Mouse (Mus musculus): ENCODE measurements around the gene Trappc12. TPM values are rescaled to one million over a fixed set of nuclear protein-coding genes. Genes with fewer than 3 reads are reported as not detected.

Gene Trappc12
- total RNA-seq, 2 experiments from 2014 or later = 30.0 to 32.5 TPM

DNA sequence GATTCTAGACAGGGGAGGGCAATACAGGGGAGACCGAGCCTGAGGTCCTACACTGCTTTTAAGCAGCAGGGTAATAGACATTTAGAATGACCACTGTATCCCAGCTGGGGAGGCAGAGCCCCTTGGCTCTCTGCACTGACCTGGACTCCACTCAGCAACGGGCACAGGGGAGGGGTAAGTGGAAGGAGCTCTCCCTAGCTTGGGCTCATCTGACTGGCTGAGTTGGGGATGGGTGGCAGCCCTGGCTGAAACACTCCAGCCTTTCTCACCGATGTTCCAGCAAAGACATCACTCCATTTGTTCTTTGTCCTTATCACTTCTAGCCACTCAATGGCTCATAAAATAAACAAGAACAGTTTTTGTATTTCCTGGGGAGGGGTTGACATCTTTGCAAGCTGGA is 56.5 kb downstream of the Trappc12 start:
- no peak for DNase-seq (ENCODE audit: low spot score in 2 of 2)

DNA sequence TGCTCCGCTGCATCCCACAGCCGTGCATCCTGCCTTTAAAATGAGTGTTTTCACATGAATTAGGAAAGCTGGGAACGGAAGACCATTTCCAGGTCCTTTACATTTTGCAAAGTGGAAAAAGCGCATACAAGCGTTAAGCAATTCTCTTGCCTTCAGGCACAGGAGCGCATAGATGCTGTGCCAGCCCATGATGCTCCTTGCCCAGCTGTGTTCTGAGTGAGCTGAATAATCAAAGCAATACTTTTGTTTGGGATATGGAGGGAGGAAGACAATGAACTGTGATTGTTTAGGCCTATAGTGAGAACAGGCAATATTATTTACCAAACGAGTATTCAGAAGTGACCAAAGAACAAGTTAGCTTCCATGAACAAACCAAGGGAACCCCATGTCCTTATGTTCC is 59.5 kb downstream of the Trappc12 start:
- DNase-seq (ENCODE audit: low spot score in 2 of 2) = no peak

- DNase-seq (ENCODE audit: low spot score in 2 of 2) = no peak
Measured at GRCm38 (mm10) chr12:28688996-28689395, 61.3 kb downstream of the Trappc12 start.

- no peak for DNase-seq (ENCODE audit: low spot score in 2 of 2)
Measured at GRCm38 (mm10) chr12:28686199-28686879, 63.9 kb downstream of the Trappc12 start.

DNA sequence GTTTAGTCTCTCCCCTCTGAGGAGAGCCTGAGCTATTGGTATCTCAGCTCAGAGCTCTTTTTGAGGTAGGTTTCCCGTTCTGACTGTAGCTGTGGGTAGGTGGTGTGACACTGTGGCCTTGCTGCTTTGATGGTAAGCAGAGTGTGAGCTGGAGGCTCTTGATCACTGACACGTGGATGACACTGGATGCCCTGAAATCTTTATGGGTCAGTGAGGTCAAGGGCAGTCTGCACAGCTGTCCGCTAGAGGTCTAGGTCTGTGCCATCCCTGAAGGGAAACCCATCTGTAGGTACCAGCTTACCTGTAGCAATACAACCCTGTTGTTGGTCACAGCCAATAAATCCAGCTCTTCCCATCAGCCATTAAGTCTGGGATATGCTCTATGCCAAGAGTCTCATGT is 64.5 kb downstream of the Trappc12 start:
- no peak for DNase-seq (ENCODE audit: low spot score in 2 of 2)

DNA sequence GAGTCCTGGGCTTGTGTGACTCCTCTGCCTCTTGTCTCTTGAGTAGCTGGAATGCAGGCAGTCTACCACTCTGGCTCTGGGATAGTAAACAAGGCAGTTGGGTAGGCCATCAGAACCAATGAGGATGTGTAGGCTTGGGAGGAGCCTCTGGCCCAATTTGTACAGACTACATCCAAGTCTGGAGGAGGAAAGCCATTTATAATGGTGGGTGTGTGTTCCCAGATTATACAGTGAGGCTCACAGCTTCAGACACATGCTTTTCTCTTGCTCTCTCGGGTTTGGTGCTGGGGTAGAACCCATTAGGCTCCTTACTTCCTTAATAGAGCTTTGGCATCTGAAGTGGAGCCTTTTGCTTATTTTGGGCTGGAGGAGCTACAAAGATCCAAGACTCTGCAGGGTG is 65.6 kb downstream of the Trappc12 start:
- no peak for DNase-seq (ENCODE audit: low spot score in 2 of 2)

- no peak for DNase-seq (ENCODE audit: low spot score in 2 of 2)
Measured at GRCm38 (mm10) chr12:28675925-28676209, 74.4 kb downstream of the Trappc12 start.

DNA sequence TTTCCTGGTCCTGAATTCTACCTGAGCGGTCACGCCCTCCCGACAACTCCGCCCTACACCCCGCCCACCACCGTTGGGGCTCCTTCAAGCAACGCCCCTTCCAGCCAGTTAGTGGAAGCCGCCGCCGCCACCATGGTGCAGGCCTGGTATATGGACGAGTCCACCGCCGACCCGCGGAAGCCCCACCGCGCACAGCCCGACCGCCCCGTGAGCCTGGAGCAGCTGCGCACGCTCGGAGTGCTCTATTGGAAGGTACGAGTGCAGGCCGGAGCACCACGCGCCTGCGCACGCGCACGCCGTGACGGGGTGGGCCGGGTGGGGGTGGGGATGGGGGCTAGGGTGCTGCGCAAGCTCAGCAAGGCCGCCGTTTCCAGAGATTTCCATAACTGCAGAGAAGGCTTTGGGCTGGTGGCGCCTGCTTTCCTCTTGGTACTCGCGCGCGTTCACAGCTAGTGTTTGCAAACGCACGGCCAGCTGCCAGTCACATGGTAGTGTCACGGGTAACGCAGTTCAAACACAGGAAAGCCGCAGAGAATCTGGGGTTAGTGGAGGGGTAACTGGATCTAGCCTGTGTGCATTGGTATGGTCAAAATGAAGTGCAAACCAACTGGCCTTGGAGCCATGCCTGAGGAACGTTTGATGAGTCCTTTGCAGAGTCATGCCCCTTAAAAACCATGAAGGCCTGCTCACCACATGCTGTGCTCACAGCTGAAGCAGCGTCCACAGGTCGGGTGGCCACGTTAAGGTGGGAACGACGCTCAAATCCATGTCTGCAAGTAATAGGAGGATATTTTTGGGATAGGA is 74.9 kb downstream of the Trappc12 start, which contains the start of gene Adi1:
Adi1 (plus strand) TSS at position 111 of the 804 bp plus-strand sequence.
- peak; percentile 71 to 72 for DNase-seq (ENCODE audit: low spot score in 2 of 2)

GRCm38 (mm10) chr12:28674038-28674720 is 76.1 kb downstream of the Trappc12 start:
- no peak for DNase-seq (ENCODE audit: low spot score in 2 of 2)

DNA sequence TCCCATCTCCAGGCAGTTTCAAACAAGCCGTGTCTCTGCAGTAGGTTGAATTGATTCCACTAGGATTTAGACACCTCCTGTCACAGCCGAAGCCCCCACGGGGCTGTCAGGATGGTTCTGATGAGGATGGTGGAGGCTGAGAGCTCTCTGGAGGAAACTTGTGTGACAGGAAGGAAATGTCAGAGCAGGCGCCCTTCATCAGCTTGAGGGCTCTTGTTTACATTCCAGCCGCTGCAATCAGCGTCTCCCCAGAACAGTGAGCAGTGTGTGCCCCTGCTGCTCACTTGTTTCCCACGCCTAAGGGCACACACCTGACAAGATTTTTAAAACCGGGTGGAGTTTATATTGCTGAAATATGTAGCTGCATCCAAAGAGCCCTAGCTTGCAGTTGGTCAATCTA is 83.0 kb downstream of the Trappc12 start:
- DNase-seq (ENCODE audit: low spot score in 2 of 2) = no peak

DNA sequence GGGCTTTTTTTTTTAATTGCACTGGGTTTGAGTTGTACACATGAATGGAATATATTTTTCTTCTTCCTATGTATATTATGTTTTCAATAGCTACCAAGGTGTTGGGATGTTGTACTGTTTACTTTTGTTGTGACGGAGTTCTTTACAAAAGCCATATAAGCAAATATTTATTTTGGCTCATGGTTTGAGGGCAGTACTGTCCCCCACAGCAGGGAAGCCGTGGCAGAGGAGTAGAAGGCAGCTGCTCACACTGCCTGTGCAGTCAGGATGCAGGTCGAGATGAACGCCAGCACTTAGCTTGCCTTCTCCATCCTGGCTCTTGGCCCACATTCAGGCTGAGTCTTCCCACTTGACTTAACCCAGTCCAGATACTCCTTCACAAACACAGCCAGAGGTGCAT is 83.5 kb downstream of the Trappc12 start:
- DNase-seq (ENCODE audit: low spot score in 2 of 2) = no peak

DNA sequence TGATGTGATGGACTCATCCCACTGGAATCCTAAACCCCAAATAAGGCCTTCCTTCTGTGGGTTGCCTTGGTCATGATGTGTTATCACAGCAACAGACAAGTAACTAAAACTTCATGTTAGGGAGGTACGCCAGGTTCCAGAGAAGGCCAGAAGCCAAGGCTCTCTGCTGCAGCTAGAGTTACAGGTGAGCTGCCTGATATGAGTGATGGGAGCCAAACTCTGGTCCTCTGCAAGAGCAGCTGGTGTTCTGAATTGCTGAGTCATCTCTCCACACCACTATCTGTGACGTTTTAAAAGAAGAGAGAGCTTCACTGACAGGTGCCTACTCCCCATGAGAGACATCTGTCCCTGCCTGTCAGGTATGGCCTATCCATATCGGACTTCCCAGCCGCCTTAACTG is 87.6 kb downstream of the Trappc12 start:
- no peak for DNase-seq (ENCODE audit: low spot score in 2 of 2)

DNA sequence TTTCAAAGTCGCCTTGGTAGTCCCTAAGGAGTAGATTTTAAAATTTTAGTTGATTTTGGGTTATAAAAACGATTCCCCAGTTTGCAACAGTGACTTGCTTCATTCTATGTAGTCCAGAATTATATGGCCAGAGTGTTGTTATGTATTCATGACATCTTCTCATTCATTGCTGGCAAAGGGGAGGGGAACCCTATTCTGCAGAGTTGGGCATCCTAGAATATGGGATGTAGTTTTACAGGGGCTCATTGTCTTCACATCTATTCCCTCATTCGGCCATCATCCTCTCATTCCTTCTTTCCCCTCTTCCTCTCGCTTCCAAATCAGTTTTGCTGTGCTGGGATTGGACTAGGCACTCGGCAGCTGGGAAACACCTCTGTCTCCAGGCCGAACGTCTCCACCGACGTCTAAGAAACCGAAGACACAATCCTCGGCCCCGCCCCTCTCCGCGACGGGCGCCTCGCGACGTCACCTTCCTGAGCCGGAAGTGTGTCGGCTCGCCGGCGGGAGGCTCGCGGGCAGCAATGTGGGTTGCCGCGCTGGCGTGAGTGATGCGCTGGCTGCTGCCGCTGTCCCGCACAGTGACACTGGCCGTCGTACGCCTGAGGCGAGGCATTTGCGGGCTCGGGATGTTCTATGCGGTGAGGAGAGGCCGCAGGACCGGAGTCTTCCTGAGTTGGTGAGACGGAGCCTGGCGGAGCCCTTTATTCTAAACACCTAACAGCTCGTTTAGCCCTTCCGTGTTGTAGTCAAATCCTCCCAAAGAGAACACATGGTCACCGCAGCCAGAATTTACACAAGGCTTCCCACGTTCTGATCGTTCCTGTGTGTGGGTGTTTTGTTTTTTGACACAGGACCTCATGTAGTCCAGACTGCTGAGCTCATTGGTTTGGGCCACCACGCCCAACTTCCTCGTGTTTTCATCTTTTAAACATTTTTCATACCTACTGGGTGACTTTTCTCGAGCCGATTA is 100.8 kb downstream of the Trappc12 start, which contains the start of gene Rnaseh1:
Rnaseh1 (plus strand) TSS at position 462 of the 970 bp plus-strand sequence.
- DNase-seq (ENCODE audit: low spot score in 2 of 2) = peak; percentile 92 to 94

Small RNAs within 50 kb of the gene (microRNA-seq; reads per million reads assigned to microRNA genes)
- gene Mir6937 (ENCODE audit: borderline number of aligned reads in 2 of 2) = 0 to 1.4 reads per million in 2 experiments

Other genes with a start within 250 kb of the Trappc12 start
- gene Dcdc2c, start 198.1 kb downstream of the Trappc12 start, total RNA-seq (2021) = under 1 TPM in 1 of 2 experiments, not detected in 1; 0.20 TPM
- not detected for gene Allc, start 167.9 kb downstream of the Trappc12 start, total RNA-seq (2021)
- gene Colec11, start 127.1 kb downstream of the Trappc12 start, total RNA-seq (2021) = 1 to 10 TPM; 4.2 to 6.3 TPM
- 100 to 1,000 TPM; 384 to 411 TPM for gene Rps7, start 114.5 kb downstream of the Trappc12 start, total RNA-seq (2021)
- gene Rnaseh1, start 100.9 kb downstream of the Trappc12 start, total RNA-seq (2021) = 10 to 100 TPM; 13.3 to 14.2 TPM
- gene Adi1, start 75.2 kb downstream of the Trappc12 start, total RNA-seq (2021) = 10 to 100 TPM; 74.0 to 89.9 TPM
- 10 to 100 TPM; 18.1 to 22.0 TPM for gene Eipr1, start 1.3 kb upstream of the Trappc12 start, total RNA-seq (2021)